Mouse (Mus musculus) heart, embryonic 12.5 days (tissue): ENCODE results near the gene Utp15. TPM values are rescaled to one million over a fixed set of nuclear protein-coding genes. Genes with fewer than 3 reads are reported as not detected.

Experiments
- ATAC-seq: fragments of 200-750 bp; cut with Nextera tagmentation; 2 replicates; pipeline ENCODE4 v1.8.0; 2017; ENCODE audit warnings: moderate TSS enrichment, moderate library complexity; ENCODE audit not compliant: insufficient number of reproducible peaks, low FRiP score
- H3K27ac ChIP-seq: fragments of 300-500 bp; sonication (generic); 2 replicates; pipeline ENCODE4 v1.5.1; 2016; ENCODE audit warnings: mild to moderate bottlenecking, moderate library complexity; ENCODE audit not compliant: poor library complexity, severe bottlenecking
- H3K27me3 ChIP-seq: fragments of 300-500 bp; sonication (generic); replicated peaks from 2 replicates; pipeline ENCODE4 v1.6.1; 2016; ENCODE audit warnings: mild to moderate bottlenecking, moderate library complexity
- H3K36me3 ChIP-seq: fragments of 300-500 bp; sonication (generic); 2 replicates; pipeline ENCODE4 v1.6.1; 2016; ENCODE audit warnings: mild to moderate bottlenecking, moderate library complexity
- H3K4me1 ChIP-seq: fragments of 300-500 bp; sonication (generic); replicated peaks from 2 replicates; pipeline ENCODE4 v1.6.1; 2016; ENCODE audit warnings: mild to moderate bottlenecking
- H3K4me2 ChIP-seq: fragments of 300-500 bp; sonication (generic); 2 replicates; pipeline ENCODE4 v1.6.1; 2016; ENCODE audit warnings: mild to moderate bottlenecking, moderate library complexity
- H3K4me3 ChIP-seq: fragments of 300-500 bp; sonication (generic); 2 replicates; pipeline ENCODE4 v1.5.1; 2016; ENCODE audit warnings: mild to moderate bottlenecking
- H3K9ac ChIP-seq: fragments of 300-500 bp; sonication (generic); 2 replicates; pipeline ENCODE4 v1.6.1; 2016; ENCODE audit warnings: mild to moderate bottlenecking, moderate library complexity
- H3K9me3 ChIP-seq: fragments of 300-500 bp; sonication (generic); replicated peaks from 2 replicates; pipeline ENCODE4 v1.6.1; 2016; ENCODE audit warnings: mild to moderate bottlenecking, moderate library complexity
- WGBS: fragments of 180-500 bp; shearing (Covaris S2); methylation state at CpG from one replicate; pipeline ENCODE4 v1.1.7; 2016; 5-methylcytosine and 5-hydroxymethylcytosine counted together
- polyA plus RNA-seq: library from polyadenylated mRNA; unstranded; fragments of >200 nt; fragmentation: Nextera tagmentation; extraction: Ambion mirVana; gene quantifications from 2 replicates; pipeline ENCODE4 v1.2.1, GENCODE M21; 2016

Gene Utp15
- 19.2 and 19.7 TPM in 2 replicates for polyA plus RNA-seq

- ATAC-seq: peak; percentile 100
- Histone ChIP-seq H3K4me1 (peaks cover 17% of the 10 kb centered on the region), H3K9ac (peak within 1 kb of the TSS; percentile 94), H3K36me3 (peaks cover 19% of the 10 kb centered on the region), H3K9me3 (no peaks in the 10 kb centered on the region), H3K27me3 (no peaks in the 10 kb centered on the region), H3K4me3 (peak within 1 kb of the TSS; percentile 94), H3K4me2 (peak within 1 kb of the TSS; percentile 89), H3K27ac (peak within 1 kb of the TSS; percentile 86)
- under 1% methylated on average over 71 of the region's 71 CpGs for WGBS
Observed at GRCm38 (mm10) chr13:98262636-98263457, at the start of gene Utp15, which contains the start of gene Ankra2. Utp15 (minus strand) TSS chr13:98263041. Ankra2 (plus strand) TSS chr13:98263074.

GRCm38 (mm10) chr13:98311597-98311996, 48.8 kb upstream of the Utp15 start:
- Histone ChIP-seq H3K27ac (no peak overlapping the region), H3K4me2 (no peak overlapping the region), H3K9me3 (no peaks in the 10 kb centered on the region), H3K27me3 (no peaks in the 10 kb centered on the region), H3K4me1 (peaks cover 19% of the 10 kb centered on the region), H3K9ac (no peak overlapping the region), H3K36me3 (peaks cover 61% of the 10 kb centered on the region), H3K4me3 (no peak overlapping the region)
- 92% methylated on average over 5 of the region's 5 CpGs for whole genome bisulfite sequencing
- ATAC-seq: no peak

- peaks cover 54% of the 10 kb centered on the region for H3K36me3 ChIP-seq
- no peak overlapping the region for H3K4me2 ChIP-seq
- no peaks in the 10 kb centered on the region for H3K27me3 ChIP-seq
- no peak overlapping the region for H3K9ac ChIP-seq
- H3K4me1 ChIP-seq: peaks cover 12% of the 10 kb centered on the region; the same call in 1 of the 2 replicates
- no peak for ATAC-seq
- no peaks in the 10 kb centered on the region for H3K9me3 ChIP-seq
- no peak overlapping the region for H3K27ac ChIP-seq
- H3K4me3 ChIP-seq: no peak overlapping the region
- 81% methylated on average over 4 of the region's 4 CpGs for WGBS
Observed at GRCm38 (mm10) chr13:98308724-98309123, 45.9 kb upstream of the Utp15 start.

GRCm38 (mm10) chr13:98308004-98308403, 45.2 kb upstream of the Utp15 start:
- no peak overlapping the region for H3K27ac ChIP-seq
- H3K4me3 ChIP-seq: no peak overlapping the region
- WGBS: 85% methylated on average over 5 of the region's 5 CpGs
- H3K4me2 ChIP-seq: no peak overlapping the region
- peaks cover 47% of the 10 kb centered on the region for H3K36me3 ChIP-seq
- H3K4me1 ChIP-seq: peaks cover 12% of the 10 kb centered on the region; the same call in 1 of the 2 replicates
- H3K9ac ChIP-seq: no peak overlapping the region
- no peaks in the 10 kb centered on the region for H3K27me3 ChIP-seq
- ATAC-seq: no peak
- H3K9me3 ChIP-seq: no peaks in the 10 kb centered on the region

- H3K4me3 ChIP-seq: no peak overlapping the region
- no peak for ATAC-seq
- H3K9me3 ChIP-seq: no peaks in the 10 kb centered on the region
- no peaks in the 10 kb centered on the region for H3K27me3 ChIP-seq
- no peak overlapping the region for H3K27ac ChIP-seq
- no peak overlapping the region for H3K4me2 ChIP-seq
- WGBS: 41% methylated on average over 14 of the region's 14 CpGs
- peaks cover 38% of the 10 kb centered on the region for H3K36me3 ChIP-seq
- peaks cover 12% of the 10 kb centered on the region; the same call in 1 of the 2 replicates for H3K4me1 ChIP-seq
- no peak overlapping the region for H3K9ac ChIP-seq
Observed at GRCm38 (mm10) chr13:98306852-98307475, 44.1 kb upstream of the Utp15 start.

GRCm38 (mm10) chr13:98306393-98306792, 43.6 kb upstream of the Utp15 start:
- Histone ChIP-seq H3K4me3 (no peak overlapping the region), H3K4me1 (peaks cover 12% of the 10 kb centered on the region; the same call in 1 of the 2 replicates), H3K9ac (no peak overlapping the region), H3K36me3 (peaks cover 32% of the 10 kb centered on the region), H3K27ac (no peak overlapping the region), H3K4me2 (no peak overlapping the region), H3K9me3 (no peaks in the 10 kb centered on the region), H3K27me3 (no peaks in the 10 kb centered on the region)
- 36% methylated on average over 5 of the region's 5 CpGs for WGBS
- ATAC-seq: no peak

DNA sequence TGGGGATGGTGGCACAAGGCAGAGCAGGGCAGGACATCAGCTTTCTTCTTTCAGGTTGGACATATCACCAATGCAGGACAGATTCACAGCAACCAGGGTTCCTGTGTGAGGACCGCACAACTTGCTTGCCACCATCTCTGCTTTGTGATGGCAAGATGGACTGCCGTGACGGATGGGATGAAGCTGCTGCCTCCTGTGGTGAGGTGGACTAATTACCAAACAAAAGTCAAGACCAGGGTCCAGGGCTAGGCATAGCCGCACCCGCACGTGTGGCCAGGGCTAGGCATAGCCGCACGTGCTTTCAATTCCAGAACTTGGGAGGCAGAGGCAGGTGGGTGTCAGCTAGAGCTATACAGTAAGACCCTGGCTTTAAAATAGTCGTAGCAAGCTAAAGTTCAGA, 42.4 kb upstream of the Utp15 start:
- Histone ChIP-seq H3K36me3 (peaks cover 21% of the 10 kb centered on the region), H3K4me3 (no peak overlapping the region), H3K9me3 (no peaks in the 10 kb centered on the region), H3K27me3 (no peaks in the 10 kb centered on the region), H3K4me2 (no peak overlapping the region), H3K27ac (no peak overlapping the region), H3K4me1 (peaks cover 12% of the 10 kb centered on the region; the same call in 1 of the 2 replicates), H3K9ac (no peak overlapping the region)
- ATAC-seq: no peak
- 88% methylated on average over 9 of the region's 9 CpGs for WGBS

DNA sequence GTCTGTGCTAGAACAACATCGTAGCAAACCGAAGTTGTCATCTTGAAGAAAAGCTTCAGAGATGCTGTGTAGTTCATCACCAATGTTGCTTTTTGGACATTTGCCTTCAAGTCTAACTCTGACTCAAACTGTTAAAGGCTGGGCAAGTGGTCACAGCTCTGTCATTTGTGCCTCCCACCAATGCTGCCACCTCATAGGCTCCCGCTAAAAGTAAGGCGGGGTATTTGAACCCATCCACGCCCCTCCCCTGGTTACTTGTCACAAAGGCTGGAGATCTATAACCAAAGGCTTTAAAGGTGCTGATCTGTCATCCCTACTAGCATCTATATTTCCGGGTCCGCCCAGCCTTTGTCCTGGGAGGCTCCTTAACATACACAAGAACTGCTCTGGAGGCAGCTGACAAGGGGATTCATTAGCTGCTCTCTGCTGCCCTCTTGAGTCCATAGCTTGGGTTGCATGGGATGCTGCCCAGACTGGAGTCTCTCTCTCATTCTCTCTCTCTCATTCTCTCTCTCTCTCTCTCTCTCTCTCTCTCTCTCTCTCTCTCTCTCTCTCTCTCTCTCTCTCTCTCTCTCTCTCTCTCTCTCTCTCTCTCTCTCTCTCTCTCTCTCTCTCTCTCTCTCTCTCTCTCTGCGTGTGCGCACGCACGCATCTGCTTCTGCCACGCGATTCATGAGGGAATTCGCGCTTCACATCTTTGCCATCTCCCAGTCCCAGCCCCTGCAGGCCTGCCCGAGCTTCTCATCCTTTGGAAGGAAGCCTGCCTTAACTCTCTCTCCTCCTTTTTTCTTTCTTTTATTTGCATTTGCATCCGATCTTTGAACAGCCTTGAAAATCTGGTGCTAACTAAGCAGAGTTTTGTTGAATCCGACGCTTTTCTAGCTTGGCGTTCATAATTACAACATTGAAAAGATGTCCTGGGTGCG, 36.3 kb upstream of the Utp15 start:
- Histone ChIP-seq H3K4me1 (no peaks in the 10 kb centered on the region), H3K9me3 (peaks cover 6% of the 10 kb centered on the region; the same call in 1 of the 2 replicates), H3K27me3 (no peaks in the 10 kb centered on the region), H3K9ac (no peak overlapping the region), H3K27ac (no peak overlapping the region), H3K4me2 (peak overlapping the region; percentile 56), H3K4me3 (no peak overlapping the region), H3K36me3 (no peaks in the 10 kb centered on the region)
- ATAC-seq: 0 out of 2 replicates have a peak, but pooled peaks have one; percentile 66
- WGBS: 53% methylated on average over 21 of the region's 21 CpGs

DNA sequence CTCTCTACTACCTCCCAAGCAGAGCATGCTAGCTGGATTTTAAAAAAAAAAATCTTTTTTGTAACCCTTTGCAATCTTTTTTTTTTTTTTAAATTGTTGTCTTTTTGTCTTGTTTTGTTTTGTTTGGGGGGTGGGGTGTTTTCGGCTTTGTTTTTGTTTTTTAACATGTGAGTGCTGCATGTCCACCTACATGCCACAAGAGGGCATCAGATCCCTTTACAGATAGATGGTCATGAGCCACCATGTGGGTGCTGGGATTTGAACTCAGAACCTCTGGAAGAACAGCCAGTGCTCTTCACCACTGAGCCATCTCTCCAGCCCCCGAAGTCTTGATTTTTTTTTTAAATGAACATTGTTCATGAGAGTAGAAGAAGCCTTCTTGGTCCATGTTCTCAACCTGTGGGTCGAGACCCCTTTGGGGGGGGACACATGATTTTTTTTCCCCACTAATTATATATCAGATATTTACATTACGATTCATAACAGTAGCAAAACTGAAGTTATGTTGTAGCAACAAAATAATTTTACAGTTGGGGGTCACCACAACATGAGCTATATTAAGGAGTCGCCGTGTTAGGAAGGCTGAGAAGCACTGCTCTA, 35.1 kb upstream of the Utp15 start:
- Histone ChIP-seq H3K4me2 (no peak overlapping the region), H3K4me3 (no peak overlapping the region), H3K4me1 (peaks cover 5% of the 10 kb centered on the region; the same call in 1 of the 2 replicates), H3K27me3 (no peaks in the 10 kb centered on the region), H3K27ac (no peak overlapping the region), H3K36me3 (no peaks in the 10 kb centered on the region), H3K9me3 (peaks cover 6% of the 10 kb centered on the region; the same call in 1 of the 2 replicates), H3K9ac (no peak overlapping the region)
- WGBS: 83% methylated on average over 6 of the region's 6 CpGs
- ATAC-seq: no peak

- H3K4me2 ChIP-seq: no peak overlapping the region
- no peak for ATAC-seq
- peaks cover 5% of the 10 kb centered on the region; the same call in 1 of the 2 replicates for H3K4me1 ChIP-seq
- H3K9me3 ChIP-seq: peaks cover 6% of the 10 kb centered on the region; the same call in 1 of the 2 replicates
- no peak overlapping the region for H3K9ac ChIP-seq
- H3K36me3 ChIP-seq: no peaks in the 10 kb centered on the region
- H3K27me3 ChIP-seq: no peaks in the 10 kb centered on the region
- no peak overlapping the region for H3K4me3 ChIP-seq
- no peak overlapping the region for H3K27ac ChIP-seq
- 44% methylated on average over 5 of the region's 5 CpGs for WGBS
Observed at GRCm38 (mm10) chr13:98296072-98296471, 33.2 kb upstream of the Utp15 start.
